Mouse (Mus musculus): ENCODE results near the gene Suz12. TPM values are rescaled to one million over a fixed set of nuclear protein-coding genes. Genes with fewer than 3 reads are reported as not detected.

Gene Suz12
- polyA plus RNA-seq, 1 experiment from 2014 or later = 31.7 TPM

- no peak overlapping the region for H3K4me3 ChIP-seq (replicated peaks)
- no peak overlapping the region for H3K27ac ChIP-seq
- no peaks in the 10 kb centered on the region for H3K27me3 ChIP-seq
- H3K4me1 ChIP-seq (replicated peaks) = peaks cover 13% of the 10 kb centered on the region; the same call in 1 of the 2 replicates
- H3K36me3 ChIP-seq = peaks cover 13% of the 10 kb centered on the region; the same call in 1 of the 2 replicates
- H3K9ac ChIP-seq (replicated peaks) = no peak overlapping the region
- H3K4me2 ChIP-seq = no peak overlapping the region
- 87% methylated on average over 14 of the region's 14 CpGs for WGBS
- no peak for ATAC-seq (ENCODE audit: insufficient number of reproducible peaks, insufficient read depth, low FRiP score, low TSS enrichment, low read depth)
- H3K9me3 ChIP-seq = no peaks in the 10 kb centered on the region
Observed at GRCm38 (mm10) chr11:80077784-80078545, 85.1 kb downstream of the Suz12 start.

- Histone ChIP-seq H3K36me3 (peaks cover 12% of the 10 kb centered on the region; the same call in 1 of the 2 replicates), H3K27ac (no peak overlapping the region), H3K4me1 (replicated peaks) (peaks cover 13% of the 10 kb centered on the region; the same call in 1 of the 2 replicates), H3K9me3 (no peaks in the 10 kb centered on the region), H3K4me2 (no peak overlapping the region), H3K4me3 (replicated peaks) (no peak overlapping the region), H3K9ac (replicated peaks) (no peak overlapping the region), H3K27me3 (no peaks in the 10 kb centered on the region)
- ATAC-seq (ENCODE audit: insufficient number of reproducible peaks, insufficient read depth, low FRiP score, low TSS enrichment, low read depth) = no peak
- WGBS = 17% methylated on average over 1 of the region's 1 CpGs
Observed at GRCm38 (mm10) chr11:80078831-80079230, 85.9 kb downstream of the Suz12 start.

DNA sequence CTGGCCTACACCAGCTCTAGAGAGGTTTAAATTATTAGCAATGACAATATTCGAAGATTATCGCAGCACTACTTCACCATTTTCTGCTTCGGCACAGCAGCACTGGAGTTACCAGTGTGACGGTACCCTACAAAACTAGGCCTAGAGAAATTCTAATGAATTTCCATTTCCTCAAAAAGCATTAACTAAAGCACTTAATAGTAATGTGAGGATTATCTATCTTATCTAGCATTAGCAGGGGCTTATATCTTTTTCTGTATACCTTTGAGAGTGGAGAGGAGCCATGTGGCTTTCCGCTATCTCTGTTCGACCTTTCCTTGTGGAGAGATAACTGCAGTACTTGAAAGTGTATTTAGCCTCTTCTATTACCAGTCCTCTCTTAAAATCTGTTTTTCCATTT is 86.8 kb downstream of the Suz12 start:
- Histone ChIP-seq H3K4me2 (peak overlapping the region; percentile 70), H3K4me3 (replicated peaks) (peak overlapping the region; percentile 91), H3K4me1 (replicated peaks) (peaks cover 13% of the 10 kb centered on the region; the same call in 1 of the 2 replicates), H3K27me3 (no peaks in the 10 kb centered on the region), H3K27ac (no peak overlapping the region), H3K36me3 (peaks cover 8% of the 10 kb centered on the region; the same call in 1 of the 2 replicates), H3K9me3 (no peaks in the 10 kb centered on the region), H3K9ac (replicated peaks) (peak overlapping the region; percentile 97)
- no peak for ATAC-seq (ENCODE audit: insufficient number of reproducible peaks, insufficient read depth, low FRiP score, low TSS enrichment, low read depth)
- WGBS = 75% methylated on average over 6 of the region's 6 CpGs

GRCm38 (mm10) chr11:80080381-80080825 is 87.5 kb downstream of the Suz12 start:
- peaks cover 13% of the 10 kb centered on the region; the same call in 1 of the 2 replicates for H3K4me1 ChIP-seq (replicated peaks)
- no peaks in the 10 kb centered on the region for H3K27me3 ChIP-seq
- no peaks in the 10 kb centered on the region for H3K9me3 ChIP-seq
- peak; percentile 56 for ATAC-seq (ENCODE audit: insufficient number of reproducible peaks, insufficient read depth, low FRiP score, low TSS enrichment, low read depth)
- peak overlapping the region; percentile 97 for H3K9ac ChIP-seq (replicated peaks)
- peaks cover 8% of the 10 kb centered on the region; the same call in 1 of the 2 replicates for H3K36me3 ChIP-seq
- peak overlapping the region; percentile 70 for H3K4me2 ChIP-seq
- WGBS = under 1% methylated on average over 32 of the region's 32 CpGs
- peak overlapping the region; percentile 97 for H3K27ac ChIP-seq
- peak overlapping the region; percentile 91 for H3K4me3 ChIP-seq (replicated peaks)

DNA sequence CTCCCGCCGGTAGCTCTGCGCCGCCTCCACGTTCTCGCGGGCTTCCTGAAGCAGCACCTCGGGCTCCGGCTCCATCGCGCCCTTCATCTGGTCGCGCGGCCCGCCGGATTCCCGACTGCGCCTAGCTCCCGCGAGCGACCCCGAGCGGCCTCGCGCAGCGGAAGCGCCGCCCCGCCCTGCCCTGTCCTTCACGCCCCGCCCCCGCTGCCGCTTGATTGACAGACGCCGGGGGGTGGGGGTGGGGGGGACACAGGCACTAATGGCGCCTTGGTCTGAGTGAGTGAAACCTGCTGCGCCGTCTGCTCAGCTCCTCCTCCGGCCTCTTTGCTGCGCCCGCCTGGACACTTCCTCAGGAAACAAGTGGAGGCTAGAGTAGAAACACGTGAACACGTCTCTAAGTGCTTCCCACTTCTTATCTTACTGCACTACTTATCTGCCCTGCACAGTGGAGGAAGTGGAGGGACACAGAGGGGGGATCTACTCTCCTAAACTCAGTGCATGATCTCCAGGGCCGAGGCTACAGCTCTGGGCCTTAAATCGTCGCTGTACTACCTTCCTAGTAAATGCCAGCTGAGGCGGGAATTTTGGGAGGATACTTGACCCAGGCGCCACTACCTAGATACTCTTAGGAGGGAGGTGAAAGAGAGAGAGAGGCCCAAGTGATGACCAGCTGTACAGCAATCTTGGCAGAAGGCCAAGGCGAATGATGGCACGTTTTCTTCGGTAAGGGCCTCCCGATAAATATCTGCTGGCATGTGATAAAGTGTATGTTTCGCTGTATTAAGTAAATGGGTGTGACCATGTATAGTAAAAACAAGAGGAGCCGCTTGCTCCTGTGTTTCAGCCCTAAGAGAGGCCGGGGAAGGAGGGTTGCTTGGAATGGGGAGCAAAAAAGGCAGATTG is 88.2 kb downstream of the Suz12 start, which contains the start of gene Crlf3:
TSS of gene Crlf3 (minus strand) at position 166 of the 903 bp plus-strand sequence.
- peak within 1 kb of the TSS; percentile 70 for H3K4me2 ChIP-seq
- WGBS = 8% methylated on average over 55 of the region's 55 CpGs
- H3K4me3 ChIP-seq (replicated peaks) = peak within 1 kb of the TSS; percentile 91
- H3K36me3 ChIP-seq = peaks cover 7% of the 10 kb centered on the region; the same call in 1 of the 2 replicates
- peak within 1 kb of the TSS; percentile 97 for H3K9ac ChIP-seq (replicated peaks)
- H3K9me3 ChIP-seq = no peaks in the 10 kb centered on the region
- ATAC-seq (ENCODE audit: insufficient number of reproducible peaks, insufficient read depth, low FRiP score, low TSS enrichment, low read depth) = peak; percentile 93
- H3K4me1 ChIP-seq (replicated peaks) = peaks cover 13% of the 10 kb centered on the region; the same call in 1 of the 2 replicates
- H3K27ac ChIP-seq = peak within 1 kb of the TSS; percentile 97
- no peaks in the 10 kb centered on the region for H3K27me3 ChIP-seq

DNA sequence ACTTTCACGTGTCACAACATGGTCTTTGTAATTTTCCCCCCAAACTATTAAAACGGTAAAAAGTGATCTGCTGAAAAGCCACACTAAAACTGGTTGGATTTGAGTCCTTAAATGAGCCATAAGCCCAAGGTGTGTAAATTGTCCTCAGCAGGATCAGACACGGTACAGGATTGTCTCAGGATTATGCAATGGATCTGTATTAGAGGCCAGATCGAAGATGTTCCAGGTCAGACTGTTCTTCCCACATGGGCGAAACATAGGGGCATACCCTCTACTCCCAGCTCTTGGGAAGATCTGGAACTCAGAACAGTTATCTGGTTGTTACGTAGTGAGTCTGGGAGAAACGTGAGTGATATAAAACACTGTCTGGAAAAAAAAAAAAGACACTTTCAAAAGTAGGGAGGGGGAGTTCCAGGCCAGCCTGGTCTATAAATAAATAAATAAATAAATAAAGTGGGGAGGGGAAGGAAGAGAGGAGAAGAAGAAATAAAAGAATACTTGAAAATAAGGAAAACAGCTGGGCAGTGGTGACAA is 88.9 kb downstream of the Suz12 start:
- H3K9me3 ChIP-seq = no peaks in the 10 kb centered on the region
- peak overlapping the region; percentile 70; the same call in 1 of the 2 replicates for H3K4me2 ChIP-seq
- H3K9ac ChIP-seq (replicated peaks) = no peak overlapping the region
- H3K4me3 ChIP-seq (replicated peaks) = no peak overlapping the region
- no peaks in the 10 kb centered on the region for H3K27me3 ChIP-seq
- ATAC-seq (ENCODE audit: insufficient number of reproducible peaks, insufficient read depth, low FRiP score, low TSS enrichment, low read depth) = no peak
- H3K27ac ChIP-seq = peak overlapping the region; percentile 97
- H3K4me1 ChIP-seq (replicated peaks) = peaks cover 13% of the 10 kb centered on the region; the same call in 1 of the 2 replicates
- 81% methylated on average over 7 of the region's 7 CpGs for WGBS
- H3K36me3 ChIP-seq = peaks cover 5% of the 10 kb centered on the region; the same call in 1 of the 2 replicates

Other genes starting within 250 kb of the Suz12 start
- gene Utp6, start 30.7 kb upstream of the Suz12 start, polyA plus RNA-seq (2016; fragmentation: Nextera tagmentation; extraction: Ambion mirVana) = 72.0 and 74.4 TPM in 2 replicates
- 59.4 and 60.1 TPM in 2 replicates for gene Crlf3, start 87.9 kb downstream of the Suz12 start, polyA plus RNA-seq (2016; fragmentation: Nextera tagmentation; extraction: Ambion mirVana)
- 17.4 and 19.9 TPM in 2 replicates for gene Atad5, start 96.3 kb downstream of the Suz12 start, polyA plus RNA-seq (2016; fragmentation: Nextera tagmentation; extraction: Ambion mirVana)
- gene Tefm, start 149.1 kb downstream of the Suz12 start, polyA plus RNA-seq (2016; fragmentation: Nextera tagmentation; extraction: Ambion mirVana) = 32.4 and 34.9 TPM in 2 replicates
- 0.45 and 1.2 TPM in 2 replicates for gene Adap2, start 161.0 kb downstream of the Suz12 start, polyA plus RNA-seq (2016; fragmentation: Nextera tagmentation; extraction: Ambion mirVana)
- 6.3 and 6.4 TPM in 2 replicates for gene Rnf135, start 190.7 kb downstream of the Suz12 start, polyA plus RNA-seq (2016; fragmentation: Nextera tagmentation; extraction: Ambion mirVana)
- 58.2 and 59.5 TPM in 2 replicates for gene Rhot1, start 215.9 kb downstream of the Suz12 start, polyA plus RNA-seq (2016; fragmentation: Nextera tagmentation; extraction: Ambion mirVana)

Data from limb, embryonic 12.5 days (tissue).